Mouse (Mus musculus): ENCODE data around the gene C2cd4d. TPM values are rescaled to one million over a fixed set of nuclear protein-coding genes. Genes with fewer than 3 reads are reported as not detected.

Gene C2cd4d
- total RNA-seq (2023): not detected

DNA sequence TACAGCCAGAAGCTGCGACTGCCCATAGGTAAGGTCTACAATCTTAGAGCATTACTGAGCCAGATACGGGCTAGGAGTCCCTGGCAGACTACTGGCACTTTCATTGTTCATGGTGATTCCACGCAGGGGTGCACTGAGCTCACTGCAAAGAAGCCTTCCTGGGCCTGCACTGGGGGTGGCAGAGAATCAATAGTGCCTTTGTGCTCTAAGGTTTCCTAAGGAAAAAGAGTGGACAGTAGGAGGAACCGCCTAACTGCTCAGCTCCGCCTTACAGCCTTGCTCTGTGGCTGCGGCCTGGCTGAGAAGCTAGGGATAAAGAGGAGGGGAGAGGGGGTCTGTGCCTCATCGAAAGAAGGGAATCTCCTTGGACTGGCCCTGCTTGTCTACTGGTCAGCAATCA lies at the start of gene C2cd4d:
Gene C2cd4d (plus strand): TSS at position 301 of the 400 bp plus-strand sequence.

DNA sequence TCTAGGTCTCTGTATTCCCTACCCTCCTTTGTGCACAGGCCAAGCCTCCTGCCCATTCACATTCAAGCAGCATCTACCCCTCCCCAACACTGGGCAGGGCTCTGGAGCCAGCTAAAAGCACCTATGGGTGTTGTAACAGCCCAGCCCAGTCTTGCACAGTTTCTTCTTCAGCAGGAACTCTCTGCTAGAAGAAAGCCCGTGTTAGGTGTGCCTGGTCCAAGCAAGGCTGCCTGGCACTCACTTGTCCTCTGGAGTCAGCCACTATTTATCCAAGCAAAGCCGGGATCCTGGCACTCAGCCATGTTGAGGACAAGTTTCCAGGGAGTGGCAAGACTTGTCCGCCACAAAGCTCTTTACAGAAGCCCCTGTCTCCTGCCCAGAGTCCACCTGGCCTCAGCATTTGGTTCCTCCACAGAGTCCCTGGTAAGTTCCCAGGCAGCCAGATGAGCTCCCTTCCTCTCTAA lies 20.2 kb upstream of the C2cd4d start, which contains the start of gene Them5:
Gene Them5 (plus strand): TSS at position 141 of the 464 bp plus-strand sequence.

DNA sequence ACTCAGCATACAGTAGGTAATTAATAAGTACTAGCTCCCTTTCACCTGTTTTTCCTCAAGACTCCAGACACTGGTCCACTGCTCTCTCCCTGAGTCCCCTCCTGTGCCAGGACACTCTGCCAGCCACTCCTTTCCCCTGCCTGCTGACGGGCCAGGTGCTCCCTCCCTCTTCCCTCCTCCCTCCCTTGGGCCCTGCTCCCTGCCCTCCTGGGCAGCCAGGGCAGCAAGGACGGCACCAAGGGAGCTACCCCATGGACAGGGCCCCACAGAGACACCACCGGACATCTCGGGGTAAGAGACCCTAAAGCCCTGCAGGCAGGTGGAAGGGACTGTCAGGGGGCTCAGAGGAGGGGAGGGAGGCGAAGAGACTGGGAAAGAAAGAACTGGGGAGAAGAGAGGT lies 10.4 kb downstream of the C2cd4d start, which contains the start of gene Rorc:
Gene Rorc (plus strand): TSS at position 154 of the 400 bp plus-strand sequence.

DNA sequence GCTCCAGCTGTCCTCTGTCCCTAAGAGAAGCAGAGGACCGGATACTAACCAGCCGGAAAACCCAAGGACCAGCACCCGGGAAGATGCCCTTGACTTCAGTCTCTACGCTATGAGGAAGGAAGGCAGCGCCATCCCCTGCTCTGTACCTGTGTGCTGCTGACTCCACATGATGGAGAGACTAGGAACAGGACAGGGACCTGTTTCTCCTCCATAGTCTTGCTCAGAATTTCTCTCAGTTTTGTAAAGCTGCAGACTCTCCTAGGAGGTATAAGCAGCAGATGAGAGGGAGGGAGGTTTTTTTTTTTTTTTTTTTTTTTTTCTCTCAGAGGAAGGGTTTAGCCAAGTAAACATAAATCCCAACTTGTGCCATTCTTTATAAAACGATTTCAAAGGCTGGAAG lies 36.0 kb downstream of the C2cd4d start, which contains the start of gene Lingo4:
Gene Lingo4 (plus strand): TSS at position 301 of the 400 bp plus-strand sequence.

DNA sequence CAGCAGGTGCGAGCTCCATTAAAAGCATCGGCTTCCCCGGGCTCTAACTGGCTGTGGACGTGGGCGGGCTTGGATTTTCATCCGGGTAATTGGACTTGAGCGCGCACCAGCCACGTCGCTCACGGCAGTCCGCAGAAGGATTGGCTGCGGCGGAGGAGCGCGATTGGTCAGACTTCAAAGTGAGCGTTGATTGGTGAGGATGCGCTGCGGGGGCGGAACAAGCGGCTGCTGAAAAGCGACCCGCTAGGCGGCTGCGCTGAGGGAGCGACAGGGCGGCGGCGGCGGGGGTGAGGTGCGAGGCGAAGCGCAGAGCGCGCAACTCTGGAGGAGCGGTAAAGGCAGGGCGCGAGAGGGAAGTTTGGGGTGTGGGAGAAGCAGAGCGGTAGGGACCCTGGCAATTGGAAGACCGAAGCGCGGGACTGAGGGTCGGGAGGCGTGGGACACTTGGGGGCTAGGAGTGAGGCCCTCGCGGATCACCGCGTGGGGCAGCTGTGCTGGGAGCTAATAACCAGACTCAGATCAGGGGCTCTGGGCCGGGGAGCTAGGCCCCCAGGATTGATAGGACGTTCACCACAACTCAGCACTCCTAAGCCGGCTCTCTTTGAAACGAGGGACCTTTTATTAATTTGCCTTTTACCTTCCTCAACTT lies 50.9 kb downstream of the C2cd4d start, which contains the start of gene Tdrkh:
Gene Tdrkh (plus strand): TSS at position 243 of the 649 bp plus-strand sequence.

Other genes starting within 250 kb of the C2cd4d start
- not detected for gene Gm10696, start 184.2 kb upstream of the C2cd4d start, total RNA-seq (2023)
- gene Gm5286, start 165.7 kb upstream of the C2cd4d start, total RNA-seq (2023): not detected
- not detected for gene Gm4778, start 98.4 kb upstream of the C2cd4d start, total RNA-seq (2023)
- 1 to 10 TPM; 1.1 to 3.7 TPM for gene Them4, start 52.3 kb upstream of the C2cd4d start, total RNA-seq (2023)
- gene Them5, start 20.3 kb upstream of the C2cd4d start, total RNA-seq (2023): not detected
- 1 to 10 TPM; 1.0 to 1.1 TPM for gene Rorc, start 10.4 kb downstream of the C2cd4d start, total RNA-seq (2023)
- gene Lingo4, start 36.1 kb downstream of the C2cd4d start, total RNA-seq (2023): under 1 TPM; 0.15 to 0.18 TPM
- 1 to 10 TPM; 4.6 to 7.5 TPM for gene Tdrkh, start 50.8 kb downstream of the C2cd4d start, total RNA-seq (2023)
- gene Mrpl9, start 80.9 kb downstream of the C2cd4d start, total RNA-seq (2023): 10 to 100 TPM; 25.2 to 25.9 TPM
- not detected for gene Oaz3, start 81.5 kb downstream of the C2cd4d start, total RNA-seq (2023)
- under 1 TPM in 1 of 2 experiments, not detected in 1; 0.49 TPM for gene Celf3, start 115.9 kb downstream of the C2cd4d start, total RNA-seq (2023)
- not detected for gene Riiad1, start 117.9 kb downstream of the C2cd4d start, total RNA-seq (2023)
- gene Snx27, start 220.3 kb downstream of the C2cd4d start, total RNA-seq (2023): 10 to 100 TPM; 37.8 to 40.6 TPM